Mouse (Mus musculus): ENCODE measurements around the gene Plk5. TPM values are rescaled to one million over a fixed set of nuclear protein-coding genes. Genes with fewer than 3 reads are reported as not detected.

Gene Plk5
- total and polyA plus RNA-seq, 3 experiments = 0.19 TPM; not detected in 1

GRCm38 (mm10) chr10:80356737-80357136 is 478 bp downstream of the Plk5 start:
- H3K4me1 ChIP-seq (ENCODE audit: control insufficient read depth in 1 of 2, insufficient read depth in 2 of 2, low read length in 2 of 2) = peaks cover 14 to 19% of the 10 kb centered on the region in 2 experiments
- H3K27ac ChIP-seq (ENCODE audit: control insufficient read depth, low read depth, low read length) = no peak overlapping the region
- H3K79me2 ChIP-seq (ENCODE audit: control insufficient read depth, insufficient read depth, low read length, poor library complexity) = no peaks in the 10 kb centered on the region
- H3K9me3 ChIP-seq (replicated peaks; ENCODE audit: insufficient read depth, low read length) = no peaks in the 10 kb centered on the region
- no peak for DNase-seq (ENCODE audit: low read depth, low spot score)
- peaks cover 0 to 10% of the 10 kb centered on the region in 2 experiments; a peak in 2 of 4 replicates for H3K36me3 ChIP-seq (ENCODE audit: control insufficient read depth in 1 of 2, insufficient read depth in 2 of 2, low read length in 2 of 2)
- no peak for TF ChIP-seq RCOR1 (IDR thresholded peaks at IDR 0.05; ENCODE audit: low read depth, low read length)
- no peak for TF ChIP-seq UBTF (IDR thresholded peaks at IDR 0.05; ENCODE audit: borderline replicate concordance, insufficient read depth, low read depth, low read length)
- TF ChIP-seq POLR2AphosphoS2 (IDR thresholded peaks at IDR 0.05; ENCODE audit: low read length) = no peak
- TF ChIP-seq SIN3A (IDR thresholded peaks at IDR 0.05; ENCODE audit: low read length) = no peak
- no peak for TF ChIP-seq CHD2 (IDR thresholded peaks at IDR 0.05; ENCODE audit: low read length)
- H3K4me3 ChIP-seq (ENCODE audit: control insufficient read depth in 1 of 2, insufficient read depth in 1 of 2, low read depth in 2 of 2, low read length in 2 of 2) = no peak overlapping the region
- H3K27me3 ChIP-seq (ENCODE audit: control insufficient read depth in 1 of 2, insufficient read depth in 2 of 2, low read length in 2 of 2) = no peaks in the 10 kb centered on the region
- no peak overlapping the region for H3K9ac ChIP-seq (ENCODE audit: control insufficient read depth, low read depth, low read length, poor library complexity, severe bottlenecking)

GRCm38 (mm10) chr10:80357336-80357735 is 1.1 kb downstream of the Plk5 start:
- H3K27ac ChIP-seq (ENCODE audit: control insufficient read depth, low read depth, low read length) = no peak overlapping the region
- peaks cover 0 to 7% of the 10 kb centered on the region in 2 experiments; a peak in 2 of 4 replicates for H3K36me3 ChIP-seq (ENCODE audit: control insufficient read depth in 1 of 2, insufficient read depth in 2 of 2, low read length in 2 of 2)
- no peak overlapping the region for H3K4me3 ChIP-seq (ENCODE audit: control insufficient read depth in 1 of 2, insufficient read depth in 1 of 2, low read depth in 2 of 2, low read length in 2 of 2)
- TF ChIP-seq MYC (IDR thresholded peaks at IDR 0.05; ENCODE audit: low read depth, low read length) = no peak
- no peak for TF ChIP-seq KAT2A (conservative IDR thresholded peaks at IDR 0.05; ENCODE audit: low read depth, low read length)
- no peak for TF ChIP-seq TBP (IDR thresholded peaks at IDR 0.05; ENCODE audit: low read depth, low read length)
- no peak for TF ChIP-seq RCOR1 (IDR thresholded peaks at IDR 0.05; ENCODE audit: low read depth, low read length)
- no peak for TF ChIP-seq JUND (IDR thresholded peaks at IDR 0.05; ENCODE audit: low read depth, low read length)
- no peak for TF ChIP-seq CTCF (IDR thresholded peaks at IDR 0.05 in 2 of 3, conservative IDR thresholded peaks at IDR 0.05 in 1 of 3; ENCODE audit: control insufficient read depth in 1 of 3, insufficient read depth in 1 of 3, low read depth in 2 of 3, low read length in 3 of 3, poor library complexity in 1 of 3, severe bottlenecking in 1 of 3)
- TF ChIP-seq ZNF384 (IDR thresholded peaks at IDR 0.05; ENCODE audit: low read depth, low read length) = no peak
- no peak for TF ChIP-seq MXI1 (IDR thresholded peaks at IDR 0.05; ENCODE audit: low read depth, low read length)
- TF ChIP-seq ELF1 (IDR thresholded peaks at IDR 0.05; ENCODE audit: low read depth, low read length) = no peak
- H3K79me2 ChIP-seq (ENCODE audit: control insufficient read depth, insufficient read depth, low read length, poor library complexity) = no peaks in the 10 kb centered on the region
- H3K9ac ChIP-seq (ENCODE audit: control insufficient read depth, low read depth, low read length, poor library complexity, severe bottlenecking) = no peak overlapping the region
- no peaks in the 10 kb centered on the region for H3K9me3 ChIP-seq (replicated peaks; ENCODE audit: insufficient read depth, low read length)
- peaks cover 11 to 13% of the 10 kb centered on the region in 2 experiments for H3K4me1 ChIP-seq (ENCODE audit: control insufficient read depth in 1 of 2, insufficient read depth in 2 of 2, low read length in 2 of 2)
- DNase-seq (ENCODE audit: low read depth, low spot score) = no peak
- H3K27me3 ChIP-seq (ENCODE audit: control insufficient read depth in 1 of 2, insufficient read depth in 2 of 2, low read length in 2 of 2) = no peaks in the 10 kb centered on the region

GRCm38 (mm10) chr10:80357994-80358639 is 1.9 kb downstream of the Plk5 start:
- Histone ChIP-seq H3K79me2 (ENCODE audit: control insufficient read depth, insufficient read depth, low read length, poor library complexity) (no peaks in the 10 kb centered on the region), H3K4me1 (ENCODE audit: control insufficient read depth in 1 of 2, insufficient read depth in 2 of 2, low read length in 2 of 2) (peaks cover 4 to 5% of the 10 kb centered on the region in 2 experiments), H3K27ac (ENCODE audit: control insufficient read depth, low read depth, low read length) (no peak overlapping the region), H3K9ac (ENCODE audit: control insufficient read depth, low read depth, low read length, poor library complexity, severe bottlenecking) (no peak overlapping the region), H3K27me3 (ENCODE audit: control insufficient read depth in 1 of 2, insufficient read depth in 2 of 2, low read length in 2 of 2) (no peaks in the 10 kb centered on the region), H3K9me3 (replicated peaks; ENCODE audit: insufficient read depth, low read length) (no peaks in the 10 kb centered on the region), H3K4me3 (ENCODE audit: control insufficient read depth in 1 of 2, insufficient read depth in 1 of 2, low read depth in 2 of 2, low read length in 2 of 2) (no peak overlapping the region), H3K36me3 (ENCODE audit: control insufficient read depth in 1 of 2, insufficient read depth in 2 of 2, low read length in 2 of 2) (peaks cover 0 to 1% of the 10 kb centered on the region in 2 experiments; a peak in 1 of 4 replicates)
- TF ChIP-seq POLR2A (IDR thresholded peaks at IDR 0.05; ENCODE audit: control insufficient read depth in 1 of 2, insufficient read depth in 1 of 2, low read depth in 1 of 2, low read length in 2 of 2, poor library complexity in 1 of 2) = no peak
- no peak for TF ChIP-seq GATA1 (IDR thresholded peaks at IDR 0.05; ENCODE audit: low read depth, low read length)
- DNase-seq (ENCODE audit: low read depth, low spot score) = no peak
